Mouse (Mus musculus) MEL (cell line): ENCODE results near the gene Nos1ap. TPM values are rescaled to one million over a fixed set of nuclear protein-coding genes. Genes with fewer than 3 reads are reported as not detected.

Experiments
- DNase-seq: peaks from one replicate; pipeline ENCODE4 v3.0.0; 2011; ENCODE audit warnings: low read depth, low spot score
- H3K27ac ChIP-seq: 2 replicates; pipeline ENCODE4 v1.5.1; 2012; ENCODE audit warnings: low read depth, mild to moderate bottlenecking, control low read depth, low read length, moderate library complexity; ENCODE audit not compliant: control insufficient read depth
- H3K27me3 ChIP-seq, 2 experiments: fragments of 150-350 bp in 1 of 2; sonication (generic) in 1 of 2; 2 replicates each; pipeline ENCODE4 v1.6.1; 2012; ENCODE audit warnings: low read length in 2 of 2, mild to moderate bottlenecking in 2 of 2, improper control_type of control experiment in 1 of 2, moderate library complexity in 1 of 2; ENCODE audit not compliant: insufficient read depth in 2 of 2, control insufficient read depth in 1 of 2
- H3K36me3 ChIP-seq, 2 experiments: 2 replicates each; pipeline ENCODE4 v1.6.1; 2012 to 2014; ENCODE audit warnings: low read length in 2 of 2, improper control_type of control experiment in 1 of 2, inconsistent platforms in 1 of 2, mild to moderate bottlenecking in 1 of 2; ENCODE audit not compliant: insufficient read depth in 2 of 2, control insufficient read depth in 1 of 2
- H3K4me1 ChIP-seq, 2 experiments: fragments of 150-350 bp in 1 of 2; sonication (generic) in 1 of 2; 2 replicates each; pipeline ENCODE4 v1.6.1; 2012; ENCODE audit warnings: low read length in 2 of 2, improper control_type of control experiment in 1 of 2, mild to moderate bottlenecking in 1 of 2; ENCODE audit not compliant: insufficient read depth in 2 of 2, control insufficient read depth in 1 of 2
- H3K4me3 ChIP-seq, 2 experiments: fragments of 150-350 bp in 1 of 2; sonication (generic) in 1 of 2; 2 replicates each; pipeline ENCODE4 v1.5.1; 2012; ENCODE audit warnings: low read depth in 2 of 2, low read length in 2 of 2, mild to moderate bottlenecking in 2 of 2, moderate library complexity in 2 of 2, control low read depth in 1 of 2, improper control_type of control experiment in 1 of 2; ENCODE audit not compliant: control insufficient read depth in 1 of 2, insufficient read depth in 1 of 2
- H3K79me2 ChIP-seq: 2 replicates; pipeline ENCODE4 v1.6.1; 2012; ENCODE audit warnings: mild to moderate bottlenecking, low read length, moderate library complexity; ENCODE audit not compliant: control insufficient read depth, poor library complexity, insufficient read depth
- H3K9ac ChIP-seq: 2 replicates; pipeline ENCODE4 v1.6.1; 2012; ENCODE audit warnings: low read depth, mild to moderate bottlenecking, control low read depth, low read length, moderate library complexity; ENCODE audit not compliant: control insufficient read depth, poor library complexity, severe bottlenecking
- H3K9me3 ChIP-seq: fragments of 150-350 bp; sonication (generic); replicated peaks from 2 replicates; pipeline ENCODE4 v1.6.1; 2012; ENCODE audit warnings: mild to moderate bottlenecking, low read length, improper control_type of control experiment, moderate library complexity; ENCODE audit not compliant: insufficient read depth
- BHLHE40 ChIP-seq: IDR thresholded peaks from 2 replicates; pipeline ENCODE4 v1.6.1; 2012; ENCODE audit warnings: low read depth, mild to moderate bottlenecking, inconsistent platforms, low read length, improper control_type of control experiment, borderline replicate concordance
- CHD2 ChIP-seq: IDR thresholded peaks from 2 replicates; pipeline ENCODE4 v1.6.1; 2011; ENCODE audit warnings: low read length, improper control_type of control experiment
- EP300 ChIP-seq, 2 experiments: IDR thresholded peaks; 2 replicates each; pipeline ENCODE4 v1.6.1; 2011; ENCODE audit warnings: improper control_type of control experiment in 2 of 2, low read length in 2 of 2, low read depth in 1 of 2, mild to moderate bottlenecking in 1 of 2
- ETS1 ChIP-seq: IDR thresholded peaks from 2 replicates; pipeline ENCODE4 v1.6.1; 2012; ENCODE audit warnings: low read depth, mild to moderate bottlenecking, inconsistent platforms, low read length, improper control_type of control experiment, moderate library complexity
- GABPA ChIP-seq: IDR thresholded peaks from 2 replicates; pipeline ENCODE4 v1.6.1; 2012; ENCODE audit warnings: low read depth, mild to moderate bottlenecking, inconsistent platforms, low read length, improper control_type of control experiment, moderate library complexity
- GATA1 ChIP-seq: IDR thresholded peaks from 2 replicates; pipeline ENCODE4 v1.6.1; 2011; ENCODE audit warnings: low read depth, low read length, improper control_type of control experiment
- HCFC1 ChIP-seq: IDR thresholded peaks from 2 replicates; pipeline ENCODE4 v1.6.1; 2012; ENCODE audit warnings: low read depth, mild to moderate bottlenecking, inconsistent platforms, low read length, improper control_type of control experiment, moderate library complexity
- JUND ChIP-seq: IDR thresholded peaks from 2 replicates; pipeline ENCODE4 v1.6.1; 2011; ENCODE audit warnings: low read depth, mild to moderate bottlenecking, improper control_type of control experiment, low read length
- MAX ChIP-seq: IDR thresholded peaks from 2 replicates; pipeline ENCODE4 v1.6.1; 2011; ENCODE audit warnings: low read length, improper control_type of control experiment
- MAZ ChIP-seq: IDR thresholded peaks from 2 replicates; pipeline ENCODE4 v1.6.1; 2012; ENCODE audit warnings: low read depth, mild to moderate bottlenecking, inconsistent platforms, low read length, improper control_type of control experiment
- MEF2A ChIP-seq: IDR thresholded peaks from 2 replicates; pipeline ENCODE4 v1.6.1; 2014; ENCODE audit warnings: low read depth, mild to moderate bottlenecking, inconsistent platforms, low read length, improper control_type of control experiment; ENCODE audit not compliant: poor library complexity, insufficient replicate concordance, severe bottlenecking; ENCODE audit errors: extremely low read depth
- NELFE ChIP-seq: IDR thresholded peaks from 2 replicates; pipeline ENCODE4 v1.6.1; 2011; ENCODE audit warnings: low read depth, low read length, improper control_type of control experiment
- POLR2AphosphoS2 ChIP-seq: IDR thresholded peaks from 2 replicates; pipeline ENCODE4 v1.6.1; 2011; ENCODE audit warnings: low read length, improper control_type of control experiment
- POLR2AphosphoS5 ChIP-seq: IDR thresholded peaks from 2 replicates; pipeline ENCODE4 v1.6.1; 2012; ENCODE audit warnings: low read depth, borderline replicate concordance, mild to moderate bottlenecking, inconsistent platforms, low read length, moderate library complexity, mixed read lengths
- RCOR1 ChIP-seq: IDR thresholded peaks from 2 replicates; pipeline ENCODE4 v1.6.1; 2012; ENCODE audit warnings: low read depth, mild to moderate bottlenecking, inconsistent platforms, low read length, improper control_type of control experiment
- SIN3A ChIP-seq: IDR thresholded peaks from 2 replicates; pipeline ENCODE4 v1.6.1; 2012; ENCODE audit warnings: low read length, improper control_type of control experiment, inconsistent platforms
- SMC3 ChIP-seq: IDR thresholded peaks from 2 replicates; pipeline ENCODE4 v1.6.1; 2011; ENCODE audit warnings: low read depth, low read length, improper control_type of control experiment
- TAL1 ChIP-seq: IDR thresholded peaks from 2 replicates; pipeline ENCODE4 v1.6.1; 2012; ENCODE audit warnings: mild to moderate bottlenecking, inconsistent platforms, low read length, moderate library complexity, mixed read lengths
- TBP ChIP-seq: IDR thresholded peaks from 2 replicates; pipeline ENCODE4 v1.8.0; 2011; ENCODE audit warnings: low read depth, low read length, improper control_type of control experiment
- TCF12 ChIP-seq: IDR thresholded peaks from 2 replicates; pipeline ENCODE4 v1.6.1; 2014; ENCODE audit warnings: low read depth, mild to moderate bottlenecking, inconsistent platforms, low read length, improper control_type of control experiment, moderate library complexity
- UBTF ChIP-seq: IDR thresholded peaks from 2 replicates; pipeline ENCODE4 v1.6.1; 2012; ENCODE audit warnings: low read depth, mild to moderate bottlenecking, inconsistent platforms, low read length, improper control_type of control experiment, moderate library complexity, borderline replicate concordance; ENCODE audit not compliant: insufficient read depth
- USF2 ChIP-seq, 2 experiments: IDR thresholded peaks; 2 replicates each; pipeline ENCODE4 v1.6.1; 2011 to 2012; ENCODE audit warnings: improper control_type of control experiment in 2 of 2, low read length in 2 of 2, borderline replicate concordance in 1 of 2, inconsistent platforms in 1 of 2, low read depth in 1 of 2, mild to moderate bottlenecking in 1 of 2; ENCODE audit not compliant: insufficient read depth in 1 of 2
- ZKSCAN1 ChIP-seq: IDR thresholded peaks from 2 replicates; pipeline ENCODE4 v1.6.1; 2012; ENCODE audit warnings: low read depth, mild to moderate bottlenecking, inconsistent platforms, low read length, improper control_type of control experiment, moderate library complexity
- ZNF384 ChIP-seq: IDR thresholded peaks from 2 replicates; pipeline ENCODE4 v1.6.1; 2012; ENCODE audit warnings: low read depth, mild to moderate bottlenecking, inconsistent platforms, low read length, improper control_type of control experiment
- polyA plus RNA-seq, 2 experiments: library from polyadenylated mRNA; stranded (reverse) in 1 of 2; unstranded in 1 of 2; fragments of >175 nt in 1 of 2; fragments of >200 nt in 1 of 2; gene quantifications; 2 replicates each; pipeline versions ENCODE4 v1.2.1 to v1.2.4; 2012; ENCODE audit warnings: low replicate concordance in 2 of 2, low read depth in 1 of 2; ENCODE audit not compliant: insufficient read length in 2 of 2, insufficient read depth in 1 of 2, missing spikeins in 1 of 2
- total RNA-seq: library from RNA; depleted of rRNA; stranded (reverse); fragments of 300-350 nt; gene quantifications from 2 replicates; pipeline ENCODE4 v1.2.3, GENCODE M21; 2012

Nos1ap gene
- total and polyA plus RNA-seq, 3 experiments: 0.62 to 2.4 TPM; not detected in 1

DNA sequence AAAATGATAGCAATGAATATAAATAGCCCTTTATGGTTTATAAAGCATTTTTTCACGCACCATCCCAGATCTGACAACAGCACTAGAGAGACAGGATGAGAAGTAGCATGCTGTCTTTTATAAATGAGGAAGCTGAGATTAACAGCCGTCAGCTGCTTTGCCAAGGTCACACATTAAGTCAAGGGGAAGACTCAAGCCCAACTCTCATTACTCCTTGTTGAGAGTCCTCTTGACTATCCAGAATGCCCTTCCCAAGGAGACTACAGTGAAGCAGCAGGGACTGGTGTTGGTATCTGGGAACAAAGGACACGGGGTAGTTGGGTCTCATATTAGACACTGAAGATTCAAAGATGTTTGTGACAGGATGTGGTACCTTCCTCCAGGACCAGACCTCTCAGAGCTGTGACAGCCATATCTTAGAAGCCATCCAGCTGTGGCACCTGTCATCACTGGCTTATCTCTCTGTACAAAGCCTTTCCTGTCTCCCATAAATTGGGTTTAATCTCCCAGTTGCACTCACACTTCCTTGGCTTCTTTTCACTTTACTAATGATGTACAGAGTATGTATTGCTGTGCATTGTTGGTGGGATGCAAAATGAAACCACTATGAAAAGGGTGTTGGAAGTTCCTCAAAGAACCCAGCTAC is 78.9 kb downstream of the Nos1ap start:
- H3K79me2 ChIP-seq: no peaks in the 10 kb centered on the region
- DNase-seq: peak; percentile 63
- H3K27ac ChIP-seq: no peak overlapping the region
- no peaks in the 10 kb centered on the region for H3K9me3 ChIP-seq
- H3K4me3 ChIP-seq: no peak overlapping the region
- no peaks in the 10 kb centered on the region for H3K27me3 ChIP-seq
- H3K4me1 ChIP-seq: no peaks in the 10 kb centered on the region; a peak in 1 of 4 replicates
- no peak overlapping the region for H3K9ac ChIP-seq
- H3K36me3 ChIP-seq: no peaks in the 10 kb centered on the region; a peak in 1 of 4 replicates
- peak; percentile 82 for TF ChIP-seq TAL1
- TF ChIP-seq GATA1: peak; percentile 68
- no peak for TF ChIP-seq JUND
- TF ChIP-seq ETS1: peak; percentile 69
- TF ChIP-seq CHD2: no peak
- peak; percentile 84 for TF ChIP-seq TCF12
- TF ChIP-seq EP300 (IDR thresholded peaks at IDR 0.05; ENCODE audit: low read depth in 1 of 2, low read length in 2 of 2): peak in 1 of 2 experiments; percentile 63; a peak in 3 of 4 replicates
- TF ChIP-seq ZKSCAN1: no peak
- 0 out of 2 replicates have a peak, but pooled peaks have one; percentile 22 for TF ChIP-seq SIN3A

DNA sequence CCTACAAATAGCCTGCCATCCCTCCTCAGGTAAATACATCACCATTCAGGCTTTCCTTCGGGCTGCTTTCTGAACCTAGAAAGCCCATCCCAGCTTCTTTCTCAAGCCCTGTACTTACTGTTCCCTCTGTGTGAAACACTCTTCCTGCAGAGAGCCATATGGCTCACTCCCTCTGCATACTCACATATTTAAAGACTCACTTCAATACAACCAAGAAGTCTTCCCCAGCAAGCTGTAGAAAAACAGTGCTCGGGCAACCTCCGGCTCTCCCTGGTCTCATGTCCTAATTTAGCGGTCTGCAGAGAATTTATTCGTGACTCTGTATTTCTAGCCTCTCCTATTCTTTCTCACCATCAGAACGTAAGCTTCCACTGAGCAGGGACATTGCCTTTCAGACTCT is 83.4 kb downstream of the Nos1ap start:
- no peaks in the 10 kb centered on the region for H3K79me2 ChIP-seq
- no peaks in the 10 kb centered on the region for H3K27me3 ChIP-seq
- H3K4me3 ChIP-seq: no peak overlapping the region
- H3K9me3 ChIP-seq: no peaks in the 10 kb centered on the region
- H3K9ac ChIP-seq: no peak overlapping the region
- no peak for DNase-seq
- TF ChIP-seq JUND: no peak
- no peak for TF ChIP-seq POLR2AphosphoS5
- no peak for TF ChIP-seq ZNF384
- no peak for TF ChIP-seq MEF2A
- TF ChIP-seq ZKSCAN1: no peak
- no peak for TF ChIP-seq SMC3
- no peak for TF ChIP-seq ETS1
- no peak for TF ChIP-seq USF2 (IDR thresholded peaks at IDR 0.05; ENCODE audit: borderline replicate concordance in 1 of 2, insufficient read depth in 1 of 2, low read depth in 1 of 2, low read length in 2 of 2)
- no peak for TF ChIP-seq NELFE
- no peak for TF ChIP-seq RCOR1
- no peak for TF ChIP-seq TBP
- TF ChIP-seq UBTF: no peak
- no peak for TF ChIP-seq HCFC1
- TF ChIP-seq MAZ: no peak
- TF ChIP-seq CHD2: no peak
- TF ChIP-seq BHLHE40: no peak
- no peak for TF ChIP-seq MAX
- no peak for TF ChIP-seq SIN3A
- no peak for TF ChIP-seq GABPA
- TF ChIP-seq POLR2AphosphoS2: no peak
- no peak overlapping the region for H3K27ac ChIP-seq
- no peaks in the 10 kb centered on the region; a peak in 1 of 4 replicates for H3K36me3 ChIP-seq
- H3K4me1 ChIP-seq: no peaks in the 10 kb centered on the region; a peak in 1 of 4 replicates
